Mouse (Mus musculus): ENCODE results near the gene Ntn5. TPM values are rescaled to one million over a fixed set of nuclear protein-coding genes. Genes with fewer than 3 reads are reported as not detected.

Gene Ntn5
- polyA plus RNA-seq (2015; fragmentation: Illumina TruSeq; extraction: RNeasy Lipid Tissue Mini Kit (QIAGEN cat#74804); ENCODE audit: insufficient read depth, low replicate concordance): not detected

DNA sequence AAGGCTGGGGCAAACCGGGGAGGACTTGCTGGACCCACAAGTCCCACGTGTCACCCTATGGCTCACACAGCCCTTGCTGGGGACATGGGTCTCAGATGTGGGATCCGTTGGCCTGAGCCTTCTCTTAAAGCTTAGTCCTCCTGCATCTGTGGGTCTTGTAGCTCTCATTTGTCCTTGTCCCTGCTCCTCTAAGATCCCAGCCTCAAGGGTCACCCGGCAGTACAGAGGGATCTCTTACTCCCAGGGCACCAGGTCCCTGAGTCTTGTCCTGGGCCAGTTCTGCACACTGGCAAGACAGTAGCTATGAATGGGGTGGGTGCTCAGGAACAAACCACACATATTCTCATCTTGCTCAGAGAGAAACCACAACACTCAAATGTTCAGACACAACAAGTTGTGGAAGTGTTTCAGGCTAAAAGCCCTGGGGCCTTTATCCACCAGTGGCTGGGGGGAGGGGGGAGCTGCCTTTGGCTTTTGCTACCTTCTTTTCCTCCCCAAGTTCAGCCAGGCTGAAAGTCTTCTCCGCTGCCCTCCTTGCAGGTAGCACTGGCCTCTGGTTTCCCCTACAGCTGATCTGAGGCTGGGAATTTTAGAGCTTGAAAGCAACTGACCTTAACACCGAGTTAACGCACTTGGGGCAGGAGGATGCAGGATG, at the start of gene Ntn5:
Gene Ntn5, plus strand, starts transcription at position 627 of the 655 bp plus-strand sequence.

DNA sequence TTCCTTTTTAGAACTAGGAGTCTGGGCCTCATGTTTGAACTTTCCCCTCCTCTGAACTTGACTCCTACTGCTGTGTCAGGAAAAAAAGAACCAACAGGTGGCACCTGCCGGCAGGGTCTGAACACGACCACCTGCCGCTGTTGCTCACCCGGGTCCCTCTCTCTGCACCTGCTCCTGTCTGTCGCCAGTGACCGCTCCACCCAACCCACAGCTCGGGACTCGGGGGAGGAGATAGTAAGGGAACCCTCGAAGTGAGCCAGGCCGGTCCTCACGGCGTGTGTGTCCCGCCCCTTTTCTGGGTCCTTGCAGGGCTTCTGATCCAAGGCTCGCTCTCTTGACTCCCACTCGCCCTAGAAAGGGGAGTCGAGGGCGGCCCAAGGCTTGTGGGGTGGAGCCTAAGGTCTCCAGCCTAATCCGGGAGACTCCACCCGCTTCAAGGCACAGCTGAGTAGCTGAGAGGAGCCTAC, 44.2 kb upstream of the Ntn5 start, which contains the start of gene Mamstr:
Gene Mamstr, plus strand, starts transcription at position 417 of the 467 bp plus-strand sequence.

DNA sequence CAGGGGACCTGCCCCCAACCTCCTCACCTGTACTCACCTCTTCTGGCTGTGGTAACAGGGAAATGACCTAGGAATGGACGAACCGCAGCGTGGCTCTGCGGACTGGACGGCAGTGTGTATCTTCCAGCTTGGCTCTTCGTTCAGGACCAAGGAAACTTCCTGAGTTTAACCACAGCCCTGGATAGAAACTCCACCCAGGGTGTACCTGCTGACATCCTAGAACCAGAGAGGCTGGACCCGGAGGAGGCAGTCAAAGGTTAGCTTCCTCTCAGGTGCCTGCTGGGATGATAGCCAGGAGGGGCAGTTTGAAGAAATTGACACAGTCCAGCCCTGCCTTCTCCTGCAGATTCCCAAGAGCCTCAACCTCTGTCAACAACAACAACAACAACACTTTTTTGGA, 17.7 kb upstream of the Ntn5 start, which contains the start of gene Fut2:
Gene Fut2, minus strand, starts transcription at position 234 of the 400 bp plus-strand sequence.

DNA sequence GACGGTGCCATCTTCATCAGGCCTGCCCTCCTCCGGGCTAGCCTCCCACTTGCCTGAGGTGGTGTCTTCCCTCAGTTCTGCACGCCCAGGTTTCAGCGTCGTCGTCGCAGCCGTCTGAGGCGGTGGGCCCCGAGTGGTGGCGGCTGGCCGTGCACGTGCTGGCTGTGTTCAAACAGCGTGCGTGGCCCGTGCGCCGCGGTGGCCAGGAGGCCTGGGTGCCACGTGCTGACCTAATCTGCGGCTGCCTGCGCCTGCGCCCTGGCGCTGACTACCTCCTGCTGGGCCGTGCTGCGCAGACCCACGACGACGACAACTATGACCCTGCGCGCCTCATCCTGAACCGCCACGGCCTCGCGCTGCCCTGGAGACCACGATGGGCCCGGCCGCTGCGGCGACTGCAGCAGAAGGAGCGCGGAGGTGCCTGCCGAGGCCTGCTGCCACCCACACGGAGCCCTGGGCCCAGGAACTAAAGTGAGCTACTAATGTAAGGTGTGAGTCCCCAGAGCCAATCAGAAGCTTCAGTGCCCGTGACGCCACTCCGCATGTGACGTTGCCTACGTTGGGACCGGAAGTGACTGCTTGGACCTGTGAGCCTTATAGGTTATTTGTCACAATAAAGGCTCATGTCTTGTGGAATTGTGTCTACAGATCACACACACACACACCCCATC, 10.2 kb downstream of the Ntn5 start, which contains the start of gene Sec1:
Gene Sec1, minus strand, starts transcription at position 482 of the 671 bp plus-strand sequence.

DNA sequence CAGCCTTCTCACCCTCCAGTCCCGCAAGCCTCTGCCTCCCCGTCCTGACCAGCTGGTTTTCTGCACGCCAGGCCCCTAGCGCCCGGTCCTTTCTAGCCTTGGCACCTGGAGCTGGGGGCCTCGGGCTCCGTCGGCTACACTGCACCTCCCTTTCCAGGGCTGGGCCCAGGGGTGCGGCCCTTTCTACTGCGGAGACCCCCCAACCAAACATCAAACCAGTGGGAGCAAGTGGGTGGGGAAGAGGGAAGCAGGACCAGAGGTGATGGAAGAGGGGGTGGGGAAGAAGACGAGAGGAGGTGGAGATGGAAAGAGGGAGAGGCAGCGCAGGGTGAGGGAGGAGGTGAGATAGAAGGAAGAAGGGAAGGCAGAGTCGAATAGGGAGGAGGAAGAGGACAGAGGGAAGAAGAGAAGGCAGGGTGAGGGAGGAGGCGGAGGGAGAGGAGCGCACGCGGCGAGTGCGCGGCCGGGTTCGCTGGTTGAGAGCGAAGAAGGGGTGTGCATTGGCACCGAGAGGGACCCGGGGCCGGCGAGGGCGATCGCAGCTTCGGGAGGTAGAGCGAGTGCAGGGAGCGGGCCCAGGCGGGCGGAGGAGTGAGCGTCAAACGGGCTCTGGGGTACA, 15.8 kb downstream of the Ntn5 start, which contains the start of gene Car11:
Gene Car11, plus strand, starts transcription at position 321 of the 619 bp plus-strand sequence.

DNA sequence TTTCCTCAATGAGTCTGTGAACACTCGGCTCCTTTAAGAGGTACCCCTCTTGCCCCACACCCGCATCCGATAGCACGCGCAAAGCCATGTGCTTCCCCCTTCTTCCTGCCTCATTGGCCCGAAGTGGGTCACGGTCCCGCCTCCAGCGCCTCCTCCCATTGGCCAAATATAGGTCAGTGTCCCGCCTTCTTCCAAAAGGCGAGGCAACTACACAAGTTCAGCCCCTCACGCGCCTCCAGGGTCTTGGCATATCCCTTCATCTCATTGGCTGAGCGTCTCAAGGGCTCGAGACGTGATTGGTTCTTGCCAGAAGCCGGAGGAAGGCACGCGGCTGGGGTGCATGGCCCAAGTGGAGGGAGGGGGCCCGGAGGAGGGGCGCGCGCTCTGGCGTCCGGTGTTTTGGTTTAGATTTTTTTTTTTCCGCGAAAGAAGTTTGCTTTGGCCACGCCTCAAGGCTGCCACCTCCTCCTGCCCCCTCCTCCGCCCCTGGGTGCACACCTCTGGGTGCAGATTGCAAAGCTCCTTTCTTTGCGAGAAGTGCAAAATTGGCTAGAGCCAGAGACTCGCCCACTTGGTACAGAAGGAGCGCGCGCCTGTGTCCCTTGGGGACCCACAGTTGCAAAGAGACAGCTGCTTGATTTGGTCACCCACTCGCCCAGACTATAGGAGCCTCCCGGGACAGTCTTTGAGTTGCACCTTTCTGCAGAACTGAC, 21.1 kb downstream of the Ntn5 start, which contains the start of gene Dbp:
Gene Dbp, plus strand, starts transcription at position 359 of the 713 bp plus-strand sequence.

DNA sequence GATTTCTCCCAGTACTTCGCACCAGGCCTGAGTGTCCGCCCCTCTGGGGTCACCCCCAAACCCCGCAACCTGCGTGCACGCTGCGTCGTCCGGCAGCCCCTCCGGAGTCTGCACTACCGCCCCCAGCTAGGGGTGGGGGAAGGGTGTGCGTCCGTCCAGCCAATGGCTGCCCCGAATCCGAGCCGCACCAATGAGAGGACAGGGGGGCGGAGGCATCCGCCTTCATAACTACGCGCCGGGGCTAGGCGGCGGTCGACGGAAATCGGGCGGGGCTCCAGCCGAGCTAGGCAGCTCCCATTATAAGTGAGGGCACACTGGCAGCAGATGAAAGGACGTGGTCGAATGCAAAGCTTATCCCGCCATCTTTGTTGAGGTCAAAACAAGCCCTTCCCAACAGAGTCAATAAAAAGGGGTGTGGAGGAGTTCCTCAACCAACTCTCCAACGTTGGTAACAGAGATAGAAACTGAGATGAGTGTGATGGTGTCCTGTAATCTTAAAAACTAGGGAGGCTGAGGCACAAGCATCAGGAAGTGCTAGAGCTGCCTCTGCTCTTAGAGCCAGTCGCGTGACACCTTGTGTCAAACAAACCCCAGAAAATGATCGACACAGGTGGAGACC, 31.4 kb downstream of the Ntn5 start, which contains the start of gene Rpl18:
Gene Rpl18, plus strand, starts transcription at position 368 of the 619 bp plus-strand sequence.

DNA sequence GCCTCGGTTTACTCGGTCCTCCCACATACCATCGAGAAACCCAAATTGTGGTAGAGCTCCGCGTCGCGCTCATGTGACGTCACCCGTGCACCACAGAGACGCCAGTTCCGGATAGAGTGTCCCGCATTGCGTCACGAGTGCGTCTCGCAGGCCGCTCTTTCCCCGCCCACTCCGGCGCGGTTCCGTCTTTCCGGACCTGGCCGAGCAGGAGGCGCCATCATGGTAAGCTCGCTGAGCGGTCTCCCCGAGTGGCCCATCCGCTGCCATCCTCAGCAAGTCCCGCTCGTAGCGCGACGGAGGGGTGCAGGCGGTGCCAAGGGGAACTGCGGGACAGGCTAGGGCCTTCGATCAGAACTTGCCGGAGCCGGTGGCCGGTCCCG, 34.1 kb downstream of the Ntn5 start, which contains the start of gene Sphk2:
Gene Sphk2, minus strand, starts transcription at position 85 of the 380 bp plus-strand sequence.

DNA sequence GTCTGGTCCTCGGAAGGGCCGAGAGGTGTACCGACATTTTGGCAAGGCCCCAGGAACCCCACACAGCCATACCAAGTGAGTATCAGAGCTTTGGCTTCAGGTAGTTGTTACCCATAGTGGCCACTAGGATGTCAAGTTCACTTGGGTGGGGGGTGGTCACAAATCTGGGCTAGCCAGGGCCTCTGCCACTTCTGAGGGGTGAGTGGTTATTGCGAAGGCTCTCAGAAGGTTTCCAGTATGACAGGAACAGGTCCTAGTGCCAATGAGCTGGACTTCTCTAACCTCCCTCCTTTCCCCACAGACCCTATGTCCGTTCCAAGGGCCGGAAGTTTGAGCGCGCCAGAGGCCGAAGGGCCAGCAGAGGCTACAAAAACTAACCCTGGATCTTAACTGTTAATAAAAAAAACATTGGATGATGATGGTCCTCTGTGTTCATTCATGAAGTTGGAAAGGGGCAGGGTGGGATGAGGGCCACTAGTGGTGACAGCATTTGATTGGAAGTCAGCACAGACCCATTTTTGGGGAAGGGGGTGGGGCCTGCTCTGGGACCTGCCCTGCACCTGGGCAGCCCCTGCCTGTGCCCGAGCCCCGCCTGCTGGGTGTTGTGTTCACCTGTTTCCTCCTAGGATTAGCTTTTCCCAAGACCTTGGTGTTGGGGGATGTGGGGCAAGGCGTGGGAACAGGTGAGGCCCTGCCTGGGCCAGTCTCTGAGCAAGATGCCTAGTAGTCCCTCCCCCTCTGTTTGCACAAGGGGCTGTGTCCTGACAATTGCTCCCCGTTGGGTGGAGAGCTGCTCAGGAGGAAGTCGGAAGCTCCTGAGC, 36.8 kb downstream of the Ntn5 start, which contains the start of gene Fam83e:
Gene Fam83e, plus strand, starts transcription at position 800 of the 821 bp plus-strand sequence.

DNA sequence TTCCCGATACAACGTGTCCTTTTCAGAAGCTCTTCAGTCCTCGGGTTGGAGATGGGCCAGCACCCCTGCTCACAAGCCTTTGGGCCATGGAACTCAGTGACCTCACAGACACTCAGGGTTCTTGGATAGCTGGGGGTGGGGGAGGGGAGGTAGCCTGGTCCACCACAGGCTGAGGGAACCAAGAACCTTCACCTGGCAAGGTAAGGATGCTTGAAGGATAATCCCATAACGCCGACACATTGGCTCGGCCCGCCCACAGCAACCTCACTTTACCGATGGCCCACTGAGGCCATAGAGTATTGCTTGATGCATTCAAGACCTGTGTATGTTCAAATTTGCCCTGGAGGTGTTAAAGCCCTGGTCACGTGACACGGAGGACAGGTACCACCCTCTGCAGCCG, 41.9 kb downstream of the Ntn5 start, which contains the start of gene Spaca4:
Gene Spaca4, minus strand, starts transcription at position 101 of the 400 bp plus-strand sequence.

Other genes with a start within 250 kb of the Ntn5 start
- 7.5 TPM for gene Gys1, start 249.2 kb upstream of the Ntn5 start, polyA plus RNA-seq (2015; fragmentation: Illumina TruSeq; extraction: RNeasy Lipid Tissue Mini Kit (QIAGEN cat#74804); ENCODE audit: insufficient read depth, low replicate concordance)
- 12.1 TPM for gene Ruvbl2, start 245.9 kb upstream of the Ntn5 start, polyA plus RNA-seq (2015; fragmentation: Illumina TruSeq; extraction: RNeasy Lipid Tissue Mini Kit (QIAGEN cat#74804); ENCODE audit: insufficient read depth, low replicate concordance)
- gene Ftl1, start 224.1 kb upstream of the Ntn5 start, polyA plus RNA-seq (2015; fragmentation: Illumina TruSeq; extraction: RNeasy Lipid Tissue Mini Kit (QIAGEN cat#74804); ENCODE audit: insufficient read depth, low replicate concordance): 761 TPM
- gene Bax, start 217.1 kb upstream of the Ntn5 start, polyA plus RNA-seq (2015; fragmentation: Illumina TruSeq; extraction: RNeasy Lipid Tissue Mini Kit (QIAGEN cat#74804); ENCODE audit: insufficient read depth, low replicate concordance): 41.1 TPM
- gene Tulp2, start 202.1 kb upstream of the Ntn5 start, polyA plus RNA-seq (2015; fragmentation: Illumina TruSeq; extraction: RNeasy Lipid Tissue Mini Kit (QIAGEN cat#74804); ENCODE audit: insufficient read depth, low replicate concordance): 0.11 TPM
- not detected for gene Gm45808, start 197.2 kb upstream of the Ntn5 start, polyA plus RNA-seq (2015; fragmentation: Illumina TruSeq; extraction: RNeasy Lipid Tissue Mini Kit (QIAGEN cat#74804); ENCODE audit: insufficient read depth, low replicate concordance)
- 6.0 TPM for gene Dhdh, start 195.2 kb upstream of the Ntn5 start, polyA plus RNA-seq (2015; fragmentation: Illumina TruSeq; extraction: RNeasy Lipid Tissue Mini Kit (QIAGEN cat#74804); ENCODE audit: insufficient read depth, low replicate concordance)
- gene Nucb1, start 173.6 kb upstream of the Ntn5 start, polyA plus RNA-seq (2015; fragmentation: Illumina TruSeq; extraction: RNeasy Lipid Tissue Mini Kit (QIAGEN cat#74804); ENCODE audit: insufficient read depth, low replicate concordance): 82.9 TPM
- gene Ppp1r15a, start 157.8 kb upstream of the Ntn5 start, polyA plus RNA-seq (2015; fragmentation: Illumina TruSeq; extraction: RNeasy Lipid Tissue Mini Kit (QIAGEN cat#74804); ENCODE audit: insufficient read depth, low replicate concordance): 28.5 TPM
- 3.0 TPM for gene Plekha4, start 157.7 kb upstream of the Ntn5 start, polyA plus RNA-seq (2015; fragmentation: Illumina TruSeq; extraction: RNeasy Lipid Tissue Mini Kit (QIAGEN cat#74804); ENCODE audit: insufficient read depth, low replicate concordance)
- gene Hsd17b14, start 129.1 kb upstream of the Ntn5 start, polyA plus RNA-seq (2015; fragmentation: Illumina TruSeq; extraction: RNeasy Lipid Tissue Mini Kit (QIAGEN cat#74804); ENCODE audit: insufficient read depth, low replicate concordance): 0.86 TPM
- gene Bcat2, start 113.9 kb upstream of the Ntn5 start, polyA plus RNA-seq (2015; fragmentation: Illumina TruSeq; extraction: RNeasy Lipid Tissue Mini Kit (QIAGEN cat#74804); ENCODE audit: insufficient read depth, low replicate concordance): 27.9 TPM
- not detected for gene Fgf21, start 68.5 kb upstream of the Ntn5 start, polyA plus RNA-seq (2015; fragmentation: Illumina TruSeq; extraction: RNeasy Lipid Tissue Mini Kit (QIAGEN cat#74804); ENCODE audit: insufficient read depth, low replicate concordance)
- 0.51 TPM for gene Fut1, start 66.7 kb upstream of the Ntn5 start, polyA plus RNA-seq (2015; fragmentation: Illumina TruSeq; extraction: RNeasy Lipid Tissue Mini Kit (QIAGEN cat#74804); ENCODE audit: insufficient read depth, low replicate concordance)
- gene Izumo1, start 62.2 kb upstream of the Ntn5 start, polyA plus RNA-seq (2015; fragmentation: Illumina TruSeq; extraction: RNeasy Lipid Tissue Mini Kit (QIAGEN cat#74804); ENCODE audit: insufficient read depth, low replicate concordance): 0.46 TPM
- 2.6 TPM for gene Rasip1, start 56.5 kb upstream of the Ntn5 start, polyA plus RNA-seq (2015; fragmentation: Illumina TruSeq; extraction: RNeasy Lipid Tissue Mini Kit (QIAGEN cat#74804); ENCODE audit: insufficient read depth, low replicate concordance)
- gene Mamstr, start 44.0 kb upstream of the Ntn5 start, polyA plus RNA-seq (2015; fragmentation: Illumina TruSeq; extraction: RNeasy Lipid Tissue Mini Kit (QIAGEN cat#74804); ENCODE audit: insufficient read depth, low replicate concordance): 1.0 TPM
- not detected for gene Fut2, start 17.6 kb upstream of the Ntn5 start, polyA plus RNA-seq (2015; fragmentation: Illumina TruSeq; extraction: RNeasy Lipid Tissue Mini Kit (QIAGEN cat#74804); ENCODE audit: insufficient read depth, low replicate concordance)
- 0.12 TPM for gene Sec1, start 10.4 kb downstream of the Ntn5 start, polyA plus RNA-seq (2015; fragmentation: Illumina TruSeq; extraction: RNeasy Lipid Tissue Mini Kit (QIAGEN cat#74804); ENCODE audit: insufficient read depth, low replicate concordance)
- gene Car11, start 15.8 kb downstream of the Ntn5 start, polyA plus RNA-seq (2015; fragmentation: Illumina TruSeq; extraction: RNeasy Lipid Tissue Mini Kit (QIAGEN cat#74804); ENCODE audit: insufficient read depth, low replicate concordance): 0.83 TPM
- 14.8 TPM for gene Dbp, start 21.1 kb downstream of the Ntn5 start, polyA plus RNA-seq (2015; fragmentation: Illumina TruSeq; extraction: RNeasy Lipid Tissue Mini Kit (QIAGEN cat#74804); ENCODE audit: insufficient read depth, low replicate concordance)
- 565 TPM for gene Rpl18, start 31.4 kb downstream of the Ntn5 start, polyA plus RNA-seq (2015; fragmentation: Illumina TruSeq; extraction: RNeasy Lipid Tissue Mini Kit (QIAGEN cat#74804); ENCODE audit: insufficient read depth, low replicate concordance)
- 5.7 TPM for gene Sphk2, start 34.0 kb downstream of the Ntn5 start, polyA plus RNA-seq (2015; fragmentation: Illumina TruSeq; extraction: RNeasy Lipid Tissue Mini Kit (QIAGEN cat#74804); ENCODE audit: insufficient read depth, low replicate concordance)
- gene Fam83e, start 37.2 kb downstream of the Ntn5 start, polyA plus RNA-seq (2015; fragmentation: Illumina TruSeq; extraction: RNeasy Lipid Tissue Mini Kit (QIAGEN cat#74804); ENCODE audit: insufficient read depth, low replicate concordance): 0.17 TPM
- not detected for gene Spaca4, start 41.8 kb downstream of the Ntn5 start, polyA plus RNA-seq (2015; fragmentation: Illumina TruSeq; extraction: RNeasy Lipid Tissue Mini Kit (QIAGEN cat#74804); ENCODE audit: insufficient read depth, low replicate concordance)
- gene Lmtk3, start 99.7 kb downstream of the Ntn5 start, polyA plus RNA-seq (2015; fragmentation: Illumina TruSeq; extraction: RNeasy Lipid Tissue Mini Kit (QIAGEN cat#74804); ENCODE audit: insufficient read depth, low replicate concordance): not detected
- 0.25 TPM for gene Sult2b1, start 100.6 kb downstream of the Ntn5 start, polyA plus RNA-seq (2015; fragmentation: Illumina TruSeq; extraction: RNeasy Lipid Tissue Mini Kit (QIAGEN cat#74804); ENCODE audit: insufficient read depth, low replicate concordance)
- gene Cyth2, start 130.6 kb downstream of the Ntn5 start, polyA plus RNA-seq (2015; fragmentation: Illumina TruSeq; extraction: RNeasy Lipid Tissue Mini Kit (QIAGEN cat#74804); ENCODE audit: insufficient read depth, low replicate concordance): 52.5 TPM
- not detected for gene Kcnj14, start 140.8 kb downstream of the Ntn5 start, polyA plus RNA-seq (2015; fragmentation: Illumina TruSeq; extraction: RNeasy Lipid Tissue Mini Kit (QIAGEN cat#74804); ENCODE audit: insufficient read depth, low replicate concordance)
- gene Grwd1, start 146.9 kb downstream of the Ntn5 start, polyA plus RNA-seq (2015; fragmentation: Illumina TruSeq; extraction: RNeasy Lipid Tissue Mini Kit (QIAGEN cat#74804); ENCODE audit: insufficient read depth, low replicate concordance): 9.6 TPM
- 76.4 TPM for gene Kdelr1, start 188.8 kb downstream of the Ntn5 start, polyA plus RNA-seq (2015; fragmentation: Illumina TruSeq; extraction: RNeasy Lipid Tissue Mini Kit (QIAGEN cat#74804); ENCODE audit: insufficient read depth, low replicate concordance)
- 0.11 TPM for gene Grin2d, start 194.4 kb downstream of the Ntn5 start, polyA plus RNA-seq (2015; fragmentation: Illumina TruSeq; extraction: RNeasy Lipid Tissue Mini Kit (QIAGEN cat#74804); ENCODE audit: insufficient read depth, low replicate concordance)
- gene Syngr4, start 212.7 kb downstream of the Ntn5 start, polyA plus RNA-seq (2015; fragmentation: Illumina TruSeq; extraction: RNeasy Lipid Tissue Mini Kit (QIAGEN cat#74804); ENCODE audit: insufficient read depth, low replicate concordance): not detected
- gene Tmem143, start 212.9 kb downstream of the Ntn5 start, polyA plus RNA-seq (2015; fragmentation: Illumina TruSeq; extraction: RNeasy Lipid Tissue Mini Kit (QIAGEN cat#74804); ENCODE audit: insufficient read depth, low replicate concordance): 2.7 TPM
- 90.7 TPM for gene Emp3, start 237.4 kb downstream of the Ntn5 start, polyA plus RNA-seq (2015; fragmentation: Illumina TruSeq; extraction: RNeasy Lipid Tissue Mini Kit (QIAGEN cat#74804); ENCODE audit: insufficient read depth, low replicate concordance)
- gene Ccdc114, start 240.1 kb downstream of the Ntn5 start, polyA plus RNA-seq (2015; fragmentation: Illumina TruSeq; extraction: RNeasy Lipid Tissue Mini Kit (QIAGEN cat#74804); ENCODE audit: insufficient read depth, low replicate concordance): 2.7 TPM